Mouse (Mus musculus): Measurements from ENCODE around the gene Mpig6b. TPM values are rescaled to one million over a fixed set of nuclear protein-coding genes. Genes with fewer than 3 reads are reported as not detected.

The Mpig6b gene
- polyA plus RNA-seq, 1 experiment = 53.5 TPM

DNA sequence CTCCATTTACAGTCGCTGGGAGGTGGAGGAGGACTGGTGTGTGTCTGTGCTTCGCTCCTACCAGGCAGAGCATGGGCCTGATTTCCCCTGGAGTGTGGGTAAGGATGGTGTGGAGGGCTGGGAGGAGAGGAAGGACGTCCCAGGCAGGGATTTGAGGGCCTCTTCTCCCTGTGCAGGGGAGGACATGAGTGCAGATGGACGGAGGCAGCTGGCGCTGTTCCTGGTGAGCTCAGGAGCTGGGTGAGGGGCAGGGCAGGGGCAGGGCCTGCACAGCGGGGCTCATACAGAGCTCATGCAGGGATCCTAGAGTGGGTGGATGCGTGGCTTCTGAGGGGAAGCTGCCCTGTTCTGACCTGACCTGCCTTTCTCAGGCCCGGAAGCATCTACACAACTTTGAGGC, 36.3 kb upstream of the Mpig6b start:
- H3K36me3 ChIP-seq (replicated peaks; ENCODE audit: low read length) = peaks cover 78% of the 10 kb centered on the region
- H3K4me3 ChIP-seq (replicated peaks) = peak overlapping the region; percentile 38
- no peaks in the 10 kb centered on the region for H3K9me3 ChIP-seq
- TF ChIP-seq GATA1 (IDR thresholded peaks at IDR 0.05; ENCODE audit: borderline replicate concordance, low read length) = no peak
- TF ChIP-seq FLI1 (IDR thresholded peaks at IDR 0.05; ENCODE audit: low read length) = no peak
- H3K27me3 ChIP-seq (replicated peaks) = no peaks in the 10 kb centered on the region
- H3K4me1 ChIP-seq = peaks cover 81% of the 10 kb centered on the region

DNA sequence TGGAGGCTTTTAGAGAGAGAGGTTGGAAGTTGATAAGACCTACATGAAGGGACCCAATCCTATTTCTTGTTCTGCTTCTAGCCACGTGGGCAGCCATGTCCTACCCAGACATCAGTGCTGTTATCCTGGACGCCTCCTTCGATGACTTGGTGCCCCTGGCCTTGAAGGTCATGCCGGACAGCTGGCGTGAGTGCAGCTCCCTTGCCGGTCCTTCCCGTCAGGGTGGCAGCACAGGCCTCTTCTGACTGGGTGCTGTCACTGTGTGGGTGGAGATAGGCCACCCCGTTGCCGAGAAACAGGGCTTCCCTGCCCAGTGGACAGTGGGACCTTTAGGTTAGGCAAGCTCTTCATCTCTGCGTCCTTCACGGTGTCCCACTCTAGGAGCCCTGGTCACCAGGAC, 35.2 kb upstream of the Mpig6b start:
- no peaks in the 10 kb centered on the region for H3K9me3 ChIP-seq
- TF ChIP-seq GATA1 (IDR thresholded peaks at IDR 0.05; ENCODE audit: borderline replicate concordance, low read length) (no peak), FLI1 (IDR thresholded peaks at IDR 0.05; ENCODE audit: low read length) (no peak)
- peaks cover 89% of the 10 kb centered on the region for H3K36me3 ChIP-seq (replicated peaks; ENCODE audit: low read length)
- no peaks in the 10 kb centered on the region for H3K27me3 ChIP-seq (replicated peaks)
- H3K4me1 ChIP-seq = peaks cover 88% of the 10 kb centered on the region
- H3K4me3 ChIP-seq (replicated peaks) = no peak overlapping the region

- Histone ChIP-seq H3K36me3 (replicated peaks; ENCODE audit: low read length) (peaks cover 98% of the 10 kb centered on the region), H3K9me3 (no peaks in the 10 kb centered on the region), H3K4me1 (peaks cover 79% of the 10 kb centered on the region), H3K4me3 (replicated peaks) (no peak overlapping the region), H3K27me3 (replicated peaks) (no peaks in the 10 kb centered on the region)
- no peak for TF ChIP-seq FLI1 (IDR thresholded peaks at IDR 0.05; ENCODE audit: low read length)
These were observed 34.3 kb upstream of the Mpig6b start for GRCm38 (mm10) chr17:35100196-35100765.

DNA sequence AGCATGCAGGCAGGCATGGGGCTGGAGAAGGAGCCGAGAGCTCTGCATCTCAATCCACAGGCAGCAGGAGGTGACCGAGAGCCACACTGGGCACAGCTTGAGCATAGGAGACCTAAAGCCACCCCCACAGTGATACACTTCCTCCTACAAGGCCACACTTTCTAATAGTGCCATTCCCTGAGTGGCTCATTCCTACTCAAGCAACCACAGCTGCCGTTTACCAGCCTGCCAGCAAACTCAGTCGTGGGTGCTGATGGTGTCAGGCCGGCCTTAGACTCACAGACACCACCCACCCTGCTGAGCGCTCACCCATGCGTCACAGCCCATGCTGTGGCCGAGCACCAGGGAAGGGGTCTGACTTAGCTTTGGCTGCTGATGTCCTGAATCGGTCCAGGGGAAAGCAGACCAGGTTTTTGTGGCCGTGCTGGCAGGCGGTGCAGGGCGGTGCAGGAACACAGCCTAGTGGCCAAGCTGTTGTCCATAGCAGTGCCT, 31.2 kb upstream of the Mpig6b start:
- TF ChIP-seq GATA1 (IDR thresholded peaks at IDR 0.05; ENCODE audit: borderline replicate concordance, low read length) (no peak), FLI1 (IDR thresholded peaks at IDR 0.05; ENCODE audit: low read length) (no peak)
- Histone ChIP-seq H3K9me3 (no peaks in the 10 kb centered on the region), H3K36me3 (replicated peaks; ENCODE audit: low read length) (peaks cover 99% of the 10 kb centered on the region), H3K27me3 (replicated peaks) (no peaks in the 10 kb centered on the region), H3K4me1 (peaks cover 65% of the 10 kb centered on the region), H3K4me3 (replicated peaks) (no peak overlapping the region)

DNA sequence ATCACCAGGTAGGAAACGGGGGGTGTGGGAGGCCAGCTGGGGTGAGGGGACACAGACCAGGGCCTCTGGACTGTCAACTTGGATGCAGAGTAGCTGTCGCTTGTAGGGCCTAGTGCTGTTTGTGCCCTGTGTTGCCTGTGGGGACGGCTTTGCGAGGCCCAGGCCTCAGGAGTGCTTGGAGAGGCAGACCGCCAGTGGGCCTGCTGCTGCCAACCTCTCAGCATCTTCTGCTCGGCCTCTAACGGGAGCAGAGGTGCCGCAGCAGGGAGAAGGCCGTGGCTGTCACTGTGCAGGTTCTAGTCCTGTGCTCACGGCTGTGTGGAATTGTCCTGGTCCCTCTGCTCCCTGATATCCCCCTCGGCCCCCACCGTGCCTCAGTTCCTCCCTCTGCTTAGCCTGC, 30.6 kb upstream of the Mpig6b start:
- H3K9me3 ChIP-seq = no peaks in the 10 kb centered on the region
- TF ChIP-seq GATA1 (IDR thresholded peaks at IDR 0.05; ENCODE audit: borderline replicate concordance, low read length) = no peak
- no peak for TF ChIP-seq FLI1 (IDR thresholded peaks at IDR 0.05; ENCODE audit: low read length)
- peaks cover 98% of the 10 kb centered on the region for H3K36me3 ChIP-seq (replicated peaks; ENCODE audit: low read length)
- no peaks in the 10 kb centered on the region for H3K27me3 ChIP-seq (replicated peaks)
- no peak overlapping the region for H3K4me3 ChIP-seq (replicated peaks)
- peaks cover 64% of the 10 kb centered on the region for H3K4me1 ChIP-seq

DNA sequence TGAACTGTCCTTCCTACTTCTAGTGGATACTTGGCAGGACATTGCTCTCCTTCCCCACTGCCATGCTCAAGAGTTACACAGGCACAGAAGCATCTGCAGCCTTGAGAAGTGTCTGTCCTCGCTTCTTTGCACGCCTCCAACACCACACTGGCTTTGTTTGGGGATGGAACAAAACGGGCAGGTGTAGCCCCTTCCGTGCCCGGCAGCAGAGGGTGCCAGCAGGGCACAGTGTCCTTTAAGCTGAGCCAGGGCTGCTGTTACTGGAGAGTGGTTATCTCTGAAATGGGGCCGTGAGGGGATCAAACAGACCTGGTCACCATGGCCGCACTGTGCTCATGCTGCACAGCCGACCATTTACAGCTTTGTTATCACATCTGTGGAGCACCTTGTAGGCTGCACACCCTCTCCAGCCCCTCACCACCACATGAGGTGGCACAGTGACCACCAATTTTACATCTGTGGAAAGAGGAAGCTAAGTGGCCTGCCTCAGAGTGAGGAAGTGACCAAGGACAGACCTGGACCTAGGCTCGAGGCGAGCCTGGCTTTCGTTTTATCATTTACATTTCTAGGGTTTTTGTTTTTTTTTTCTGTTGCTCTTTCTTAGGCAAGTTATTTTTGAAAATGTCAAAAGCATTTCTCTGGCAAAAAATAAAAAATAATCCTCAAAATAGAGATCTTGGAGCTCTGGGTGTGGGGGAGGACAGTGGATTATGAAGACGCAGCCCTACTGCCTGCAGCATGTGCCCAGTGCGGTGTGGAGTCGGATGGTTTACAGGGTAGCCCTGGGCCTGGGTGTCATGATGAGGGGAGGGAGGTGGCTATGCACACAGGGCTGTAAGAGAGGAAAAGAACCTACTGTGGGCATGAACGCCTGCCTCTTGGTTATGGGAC, 28.7 kb upstream of the Mpig6b start:
- TF ChIP-seq GATA1 (IDR thresholded peaks at IDR 0.05; ENCODE audit: borderline replicate concordance, low read length) = no peak
- TF ChIP-seq FLI1 (IDR thresholded peaks at IDR 0.05; ENCODE audit: low read length) = no peak
- Histone ChIP-seq H3K9me3 (no peaks in the 10 kb centered on the region), H3K4me3 (replicated peaks) (peak overlapping the region; percentile 12), H3K4me1 (peaks cover 63% of the 10 kb centered on the region), H3K27me3 (replicated peaks) (no peaks in the 10 kb centered on the region), H3K36me3 (replicated peaks; ENCODE audit: low read length) (peaks cover 94% of the 10 kb centered on the region)

GRCm38 (mm10) chr17:35092403-35093198, 26.6 kb upstream of the Mpig6b start:
- Histone ChIP-seq H3K27me3 (replicated peaks) (no peaks in the 10 kb centered on the region), H3K4me3 (replicated peaks) (no peak overlapping the region), H3K9me3 (no peaks in the 10 kb centered on the region), H3K36me3 (replicated peaks; ENCODE audit: low read length) (peaks cover 73% of the 10 kb centered on the region), H3K4me1 (peaks cover 58% of the 10 kb centered on the region)
- TF ChIP-seq GATA1 (IDR thresholded peaks at IDR 0.05; ENCODE audit: borderline replicate concordance, low read length) = no peak
- TF ChIP-seq FLI1 (IDR thresholded peaks at IDR 0.05; ENCODE audit: low read length) = no peak

- TF ChIP-seq FLI1 (IDR thresholded peaks at IDR 0.05; ENCODE audit: low read length) = no peak
- no peak for TF ChIP-seq GATA1 (IDR thresholded peaks at IDR 0.05; ENCODE audit: borderline replicate concordance, low read length)
- no peaks in the 10 kb centered on the region for H3K9me3 ChIP-seq
- no peaks in the 10 kb centered on the region for H3K27me3 ChIP-seq (replicated peaks)
- H3K36me3 ChIP-seq (replicated peaks; ENCODE audit: low read length) = peaks cover 50% of the 10 kb centered on the region
- peak overlapping the region; percentile 96 for H3K4me3 ChIP-seq (replicated peaks)
- H3K4me1 ChIP-seq = peaks cover 64% of the 10 kb centered on the region
These were observed 24.4 kb upstream of the Mpig6b start for GRCm38 (mm10) chr17:35090166-35090932.

All from megakaryocyte, embryonic 14.5 days (primary cell).